Mouse (Mus musculus) hindbrain, postnatal 0 days (tissue): ENCODE results near the gene Lmcd1. TPM values are rescaled to one million over a fixed set of nuclear protein-coding genes. Genes with fewer than 3 reads are reported as not detected.

Experiments used
- ATAC-seq: fragments of 200-750 bp; cut with Nextera tagmentation; 2 replicates; pipeline ENCODE4 v1.8.0; 2017; ENCODE audit warnings: mild to moderate bottlenecking, moderate TSS enrichment, moderate library complexity
- DNase-seq: peaks from one replicate; pipeline ENCODE4 v3.0.0-alpha.2; 2015; ENCODE audit warnings: low spot score
- H3K27ac ChIP-seq: fragments of 300-500 bp; sonication (generic); 2 replicates; pipeline ENCODE4 v1.5.1; 2014; ENCODE audit warnings: mild to moderate bottlenecking
- H3K27me3 ChIP-seq: fragments of 300-500 bp; sonication (generic); 2 replicates; pipeline ENCODE4 v1.6.1; 2014; ENCODE audit warnings: low read length, mixed read lengths; ENCODE audit not compliant: insufficient read depth
- H3K36me3 ChIP-seq: fragments of 300-500 bp; sonication (generic); 2 replicates; pipeline ENCODE4 v1.6.1; 2014; ENCODE audit warnings: low read length, mixed read lengths; ENCODE audit not compliant: insufficient read depth
- H3K4me1 ChIP-seq: fragments of 300-500 bp; sonication (generic); 2 replicates; pipeline ENCODE4 v1.6.1; 2014; ENCODE audit warnings: antibody characterized with exemption, low read length, mixed read lengths; ENCODE audit not compliant: insufficient read depth
- H3K4me2 ChIP-seq: fragments of 300-500 bp; sonication (generic); 2 replicates; pipeline ENCODE4 v1.6.1; 2014; ENCODE audit warnings: low read depth, mild to moderate bottlenecking, low read length, moderate library complexity, mixed read lengths
- H3K4me3 ChIP-seq: fragments of 300-500 bp; sonication (generic); 2 replicates; pipeline ENCODE4 v1.5.1; 2014; ENCODE audit warnings: low read length
- H3K9ac ChIP-seq: fragments of 300-500 bp; sonication (generic); replicated peaks from 2 replicates; pipeline ENCODE4 v1.6.1; 2014; ENCODE audit warnings: mild to moderate bottlenecking, low read length, moderate library complexity, mixed read lengths
- H3K9me3 ChIP-seq: fragments of 300-500 bp; sonication (generic); 2 replicates; pipeline ENCODE4 v1.6.1; 2016; ENCODE audit warnings: low read length, mixed read lengths
- CTCF ChIP-seq: IDR thresholded peaks from 2 replicates; pipeline ENCODE4 v1.5.1; 2016; ENCODE audit warnings: antibody characterized with exemption, control low read depth, low read depth
- WGBS: fragments of 180-500 bp; shearing (Covaris S2); extraction: QIAGEN DNeasy Blood & Tissue Kit; methylation state at CpG from one replicate; pipeline ENCODE4 v1.1.7; 2014; 5-methylcytosine and 5-hydroxymethylcytosine counted together
- polyA plus RNA-seq: library from polyadenylated mRNA; unstranded; fragments of >200 nt; fragmentation: Nextera tagmentation; extraction: Ambion mirVana; gene quantifications from 2 replicates; pipeline ENCODE4 v1.2.1, GENCODE M21; 2015
- total RNA-seq: library from RNA; depleted of rRNA; stranded (reverse); fragments of >200 nt; gene quantifications from 2 replicates; pipeline ENCODE4 v1.2.3, GENCODE M21; 2014

The Lmcd1 gene
- total and polyA plus RNA-seq, 2 experiments from 2014 or later, result 12.9 to 17.1 TPM

GRCm38 (mm10) chr6:112281935-112282334 is 8.4 kb downstream of the Lmcd1 start:
- DNase-seq, result no peak
- Histone ChIP-seq H3K36me3 (no peaks in the 10 kb centered on the region), H3K9ac (no peak overlapping the region), H3K4me3 (no peak overlapping the region), H3K27me3 (no peaks in the 10 kb centered on the region), H3K9me3 (no peaks in the 10 kb centered on the region), H3K27ac (no peak overlapping the region), H3K4me1 (no peaks in the 10 kb centered on the region), H3K4me2 (no peak overlapping the region)
- TF ChIP-seq CTCF, result no peak
- no peak for ATAC-seq
- WGBS, result 91% methylated on average over 2 of the region's 2 CpGs

- no peak for ATAC-seq
- DNase-seq, result no peak
- Histone ChIP-seq H3K4me3 (no peak overlapping the region), H3K27me3 (no peaks in the 10 kb centered on the region), H3K4me1 (no peaks in the 10 kb centered on the region), H3K36me3 (no peaks in the 10 kb centered on the region), H3K27ac (no peak overlapping the region), H3K9me3 (no peaks in the 10 kb centered on the region), H3K4me2 (no peak overlapping the region), H3K9ac (no peak overlapping the region)
- no peak for TF ChIP-seq CTCF
- 71% methylated on average over 2 of the region's 2 CpGs for WGBS
Observed at GRCm38 (mm10) chr6:112284087-112284486, 10.5 kb downstream of the Lmcd1 start.

- Histone ChIP-seq H3K4me3 (no peak overlapping the region), H3K27ac (no peak overlapping the region), H3K27me3 (no peaks in the 10 kb centered on the region), H3K4me1 (no peaks in the 10 kb centered on the region), H3K9me3 (no peaks in the 10 kb centered on the region), H3K4me2 (no peak overlapping the region), H3K36me3 (no peaks in the 10 kb centered on the region), H3K9ac (no peak overlapping the region)
- ATAC-seq (no peak), DNase-seq (no peak)
- TF ChIP-seq CTCF, result no peak
- 91% methylated on average over 9 of the region's 9 CpGs for WGBS
Observed at GRCm38 (mm10) chr6:112287671-112288070, 14.1 kb downstream of the Lmcd1 start.

- no peaks in the 10 kb centered on the region for H3K4me1 ChIP-seq
- DNase-seq (no peak), ATAC-seq (no peak)
- no peak overlapping the region for H3K27ac ChIP-seq
- no peak overlapping the region for H3K9ac ChIP-seq
- no peaks in the 10 kb centered on the region for H3K27me3 ChIP-seq
- 89% methylated on average over 3 of the region's 3 CpGs for WGBS
- H3K4me2 ChIP-seq, result no peak overlapping the region
- H3K36me3 ChIP-seq, result no peaks in the 10 kb centered on the region
- no peaks in the 10 kb centered on the region for H3K9me3 ChIP-seq
- TF ChIP-seq CTCF, result no peak
- no peak overlapping the region for H3K4me3 ChIP-seq
Observed at GRCm38 (mm10) chr6:112288271-112288670, 14.7 kb downstream of the Lmcd1 start.

- Histone ChIP-seq H3K4me2 (no peak overlapping the region), H3K36me3 (no peaks in the 10 kb centered on the region), H3K27me3 (no peaks in the 10 kb centered on the region), H3K4me3 (no peak overlapping the region), H3K9ac (no peak overlapping the region), H3K27ac (no peak overlapping the region), H3K9me3 (no peaks in the 10 kb centered on the region), H3K4me1 (no peaks in the 10 kb centered on the region)
- no peak for TF ChIP-seq CTCF
- WGBS, result 80% methylated on average over 4 of the region's 4 CpGs
- ATAC-seq, result no peak
- no peak for DNase-seq
Observed at GRCm38 (mm10) chr6:112291146-112291545, 17.6 kb downstream of the Lmcd1 start.

GRCm38 (mm10) chr6:112293320-112293719 is 19.8 kb downstream of the Lmcd1 start:
- H3K9ac ChIP-seq, result no peak overlapping the region
- H3K4me2 ChIP-seq, result no peak overlapping the region
- ATAC-seq, result no peak
- TF ChIP-seq CTCF, result no peak
- no peaks in the 10 kb centered on the region for H3K9me3 ChIP-seq
- 75% methylated on average over 5 of the region's 5 CpGs for WGBS
- DNase-seq, result no peak
- H3K4me3 ChIP-seq, result no peak overlapping the region
- no peaks in the 10 kb centered on the region for H3K27me3 ChIP-seq
- H3K4me1 ChIP-seq, result no peaks in the 10 kb centered on the region
- H3K27ac ChIP-seq, result no peak overlapping the region
- no peaks in the 10 kb centered on the region for H3K36me3 ChIP-seq

- Histone ChIP-seq H3K9me3 (no peaks in the 10 kb centered on the region), H3K27ac (no peak overlapping the region), H3K27me3 (no peaks in the 10 kb centered on the region), H3K9ac (no peak overlapping the region), H3K36me3 (no peaks in the 10 kb centered on the region), H3K4me2 (no peak overlapping the region), H3K4me1 (no peaks in the 10 kb centered on the region), H3K4me3 (no peak overlapping the region)
- ATAC-seq (no peak), DNase-seq (no peak)
- TF ChIP-seq CTCF, result no peak
- 78% methylated on average over 3 of the region's 3 CpGs for WGBS
Observed at GRCm38 (mm10) chr6:112295269-112295668, 21.7 kb downstream of the Lmcd1 start.
